Mouse (Mus musculus) erythroblast, embryonic 14.5 days (primary cell): ENCODE results near the gene Prom2.

Experiments
- GATA1 ChIP-seq: IDR thresholded peaks from 2 replicates; pipeline ENCODE4 v1.6.1; 2012; ENCODE audit warnings: low read length, inconsistent platforms, mixed read lengths
- TAL1 ChIP-seq: IDR thresholded peaks from 3 replicates; pipeline ENCODE4 v1.6.1; 2012; ENCODE audit warnings: low read length, inconsistent platforms, mixed read lengths

DNA sequence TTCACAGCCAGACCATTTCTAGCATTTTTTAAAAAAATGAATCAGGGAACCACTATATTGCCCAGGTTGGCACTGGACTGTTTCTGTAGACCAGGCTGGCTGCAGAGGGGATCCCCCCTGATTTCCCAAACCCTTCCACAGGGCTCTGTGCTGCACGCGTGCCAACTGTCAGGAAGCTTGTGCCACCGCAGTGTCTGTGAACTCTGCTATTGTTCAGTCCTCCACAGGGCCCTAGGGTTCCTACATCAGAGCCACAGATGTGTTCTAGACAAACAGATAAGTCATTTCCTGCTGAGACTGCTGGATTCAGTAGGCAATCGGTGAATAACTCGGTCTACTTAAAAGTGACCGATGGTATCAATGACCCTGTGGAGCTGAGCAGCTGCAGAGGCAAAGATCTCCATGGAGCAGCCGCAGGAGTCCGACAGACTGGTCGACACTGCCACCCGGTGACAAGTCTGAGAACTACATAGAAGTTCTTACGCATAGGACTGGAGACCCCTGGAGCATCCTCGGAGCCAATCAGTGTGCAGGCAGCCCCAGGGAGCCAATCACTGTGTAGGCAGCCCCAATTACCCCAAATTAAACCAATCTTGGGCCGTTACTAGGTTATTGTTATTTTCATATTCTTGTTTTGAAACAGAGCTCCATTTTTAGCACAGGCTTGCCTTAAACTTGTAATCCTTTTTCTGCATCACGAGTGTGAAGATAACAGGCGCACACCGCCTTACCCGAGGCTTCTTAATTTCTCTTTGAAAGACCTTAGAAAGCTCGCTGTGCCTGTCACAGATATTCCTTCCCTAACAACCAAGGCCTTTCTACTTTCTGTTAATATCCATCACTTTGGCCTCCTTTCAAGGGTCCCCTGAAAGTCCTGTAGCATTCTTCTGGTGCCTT lies 18.1 kb upstream of the Prom2 start:
- no peak for TF ChIP-seq GATA1
- TF ChIP-seq TAL1, result no peak
